Mouse (Mus musculus) myocyte (in vitro differentiated cells): ENCODE measurements around the gene Rapgef4.

Source experiments
- CEBPB ChIP-seq: IDR thresholded peaks from 2 replicates; pipeline ENCODE4 v1.6.1; 2011; ENCODE audit warnings: mild to moderate bottlenecking, moderate library complexity; ENCODE audit not compliant: poor library complexity, insufficient read depth, severe bottlenecking
- E2F4 ChIP-seq: IDR thresholded peaks from one replicate; pipeline ENCODE4 v1.6.1; 2011; ENCODE audit warnings: mild to moderate bottlenecking, control low read depth, moderate library complexity; ENCODE audit not compliant: insufficient read depth
- MAX ChIP-seq: IDR thresholded peaks from one replicate; pipeline ENCODE4 v1.6.1; 2011; ENCODE audit warnings: low read depth, mild to moderate bottlenecking, control low read depth
- MYOD1 ChIP-seq, 3 experiments: IDR thresholded peaks; one replicate each; pipeline ENCODE4 v1.6.1; 2011; ENCODE audit warnings: control low read depth in 2 of 3, low read depth in 2 of 3, mild to moderate bottlenecking in 2 of 3, moderate library complexity in 1 of 3; ENCODE audit not compliant: insufficient read length in 2 of 3, control insufficient read depth in 1 of 3
- MYOG ChIP-seq, 3 experiments: IDR thresholded peaks; one replicate each; pipeline ENCODE4 v1.6.1; 2011; ENCODE audit warnings: control low read depth in 2 of 3, low read depth in 2 of 3, mild to moderate bottlenecking in 2 of 3; ENCODE audit not compliant: insufficient read length in 2 of 3, control insufficient read depth in 1 of 3, insufficient read depth in 1 of 3
- POLR2A ChIP-seq: IDR thresholded peaks from one replicate; pipeline ENCODE4 v1.6.1; 2011; ENCODE audit warnings: low read depth, mild to moderate bottlenecking, control low read depth, moderate library complexity; ENCODE audit not compliant: insufficient read length
- POLR2AphosphoS2 ChIP-seq: IDR thresholded peaks from one replicate; pipeline ENCODE4 v1.6.1; 2011; ENCODE audit warnings: low read depth, control low read depth; ENCODE audit not compliant: insufficient read length
- SRF ChIP-seq: IDR thresholded peaks from one replicate; pipeline ENCODE4 v1.6.1; 2011; ENCODE audit warnings: low read depth; ENCODE audit not compliant: control insufficient read depth, insufficient read length
- TCF12 ChIP-seq: IDR thresholded peaks from one replicate; pipeline ENCODE4 v1.6.1; 2011; ENCODE audit warnings: mild to moderate bottlenecking, control low read depth; ENCODE audit not compliant: poor library complexity, insufficient read depth, severe bottlenecking
- TCF3 ChIP-seq: IDR thresholded peaks from one replicate; pipeline ENCODE4 v1.6.1; 2011; ENCODE audit warnings: low read depth, control low read depth; ENCODE audit not compliant: insufficient read length
- USF1 ChIP-seq: IDR thresholded peaks from one replicate; pipeline ENCODE4 v1.6.1; 2011; ENCODE audit warnings: low read depth, mild to moderate bottlenecking, control low read depth, moderate library complexity

GRCm38 (mm10) chr2:71957951-71958350 is 23.1 kb upstream of the Rapgef4 start:
- TF ChIP-seq POLR2A (no peak), MAX (no peak), CEBPB (no peak), SRF (no peak), MYOG (IDR thresholded peaks at IDR 0.05; ENCODE audit: control insufficient read depth in 1 of 3, insufficient read depth in 1 of 3, insufficient read length in 2 of 3, low read depth in 2 of 3) (no peak), MYOD1 (IDR thresholded peaks at IDR 0.05; ENCODE audit: control insufficient read depth in 1 of 3, insufficient read length in 2 of 3, low read depth in 2 of 3) (no peak), TCF3 (no peak), E2F4 (no peak), USF1 (no peak), POLR2AphosphoS2 (no peak), TCF12 (no peak)
